Mouse (Mus musculus): ENCODE data around the gene Gm3336.

GRCm38 (mm10) chr8:70675336-70675735 is 43.0 kb upstream of the Gm3336 start:
- TF ChIP-seq CTCF (IDR thresholded peaks at IDR 0.05; ENCODE audit: low read depth, low read length) (no peak), POLR2A (IDR thresholded peaks at IDR 0.05; ENCODE audit: extremely low read depth, insufficient read depth, low read length) (no peak)

Data from liver, adult 2 months (tissue).